10 mouse cellular contexts compared by ENCODE assay signal in the genomic region with DNA sequence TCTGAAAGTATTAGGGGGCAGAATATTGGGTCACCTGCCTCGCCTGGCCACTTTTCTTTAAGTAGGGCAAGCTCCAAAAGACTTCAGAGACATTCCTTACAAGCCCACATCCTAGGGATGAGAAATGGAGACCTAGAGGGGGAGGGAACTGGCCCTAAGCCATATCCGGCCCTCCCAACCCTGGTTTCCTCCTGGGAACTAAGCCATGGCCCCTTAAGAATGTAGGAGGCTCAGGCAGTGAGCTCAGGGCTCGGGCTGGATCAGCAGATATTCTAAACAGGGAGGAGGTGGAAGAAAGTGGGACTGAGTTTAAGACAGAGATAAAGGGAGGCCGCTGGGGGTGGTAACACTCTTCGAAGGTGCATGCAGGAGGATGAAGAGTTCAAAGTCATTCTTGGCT. TPM values are rescaled to one million over a fixed set of nuclear protein-coding genes. Genes with fewer than 3 reads are reported as not detected.
DNase-seq lines count a peak whose midpoint lies in the region; ATAC-seq and TF ChIP-seq lines count a peak whose summit lies in the region.
"Had no signal": no experiment of that assay in that cellular context is flagged by ENCODE, and none has a peak within 500 bp of the region (broad histone marks: within the 10 kb centered on the region; RNA-seq: fewer than 3 reads in every experiment).

No protein-coding gene starts in this region.

- no peaks in the 10 kb centered on the region for H3K36me3 ChIP-seq in liver, adult 2 months (ENCODE audit: control insufficient read depth, insufficient read depth, low read length)
- no peaks in the 10 kb centered on the region for H3K36me3 ChIP-seq in liver, embryonic 11.5 days (ENCODE audit: control insufficient read depth, insufficient read depth, low read length)
- no peaks in the 10 kb centered on the region for H3K36me3 ChIP-seq in heart, embryonic 12.5 days
- no peaks in the 10 kb centered on the region for H3K36me3 ChIP-seq in stomach, embryonic 16.5 days (ENCODE audit: control insufficient read depth, insufficient read depth, low read length)
- H3K36me3 ChIP-seq: midbrain, embryonic 12.5 days had no signal

- no peak for TF ChIP-seq CTCF in liver, adult 2 months (IDR thresholded peaks at IDR 0.05; ENCODE audit: low read depth, low read length)

- TF ChIP-seq POLR2A in liver, adult 2 months (IDR thresholded peaks at IDR 0.05; ENCODE audit: extremely low read depth, insufficient read depth, low read length) = no peak

- no peak overlapping the region for H3K4me3 ChIP-seq in liver, adult 2 months (ENCODE audit: insufficient read depth, low read depth, low read length)
- no peak overlapping the region for H3K4me3 ChIP-seq in liver, embryonic 11.5 days (ENCODE audit: low read depth, low read length)
- no peak overlapping the region for H3K4me3 ChIP-seq in heart, embryonic 12.5 days
- H3K4me3 ChIP-seq in stomach, embryonic 16.5 days (replicated peaks; ENCODE audit: low read length) = no peak overlapping the region
- H3K4me3 ChIP-seq: midbrain, embryonic 12.5 days had no signal

- H3K27ac ChIP-seq in liver, adult 2 months (replicated peaks; ENCODE audit: insufficient read depth, low read depth, low read length) = no peak overlapping the region; the same call in 1 of the 2 replicates
- no peak overlapping the region for H3K27ac ChIP-seq in liver, embryonic 11.5 days (ENCODE audit: low read depth, low read length)
- 0 out of 2 replicates have a peak overlapping the region, but pooled peaks have one; percentile 3 for H3K27ac ChIP-seq in heart, embryonic 12.5 days (ENCODE audit: poor library complexity, severe bottlenecking)
- H3K27ac ChIP-seq in stomach, embryonic 16.5 days (ENCODE audit: low read length) = no peak overlapping the region
- H3K27ac ChIP-seq: midbrain, embryonic 12.5 days had no signal

- no peaks in the 10 kb centered on the region for H3K27me3 ChIP-seq in liver, adult 2 months (ENCODE audit: control insufficient read depth, insufficient read depth, low read length)
- no peaks in the 10 kb centered on the region for H3K27me3 ChIP-seq in liver, embryonic 11.5 days (replicated peaks; ENCODE audit: control insufficient read depth, insufficient read depth, low read length)
- no peaks in the 10 kb centered on the region for H3K27me3 ChIP-seq in heart, embryonic 12.5 days (replicated peaks)
- H3K27me3 ChIP-seq in stomach, embryonic 16.5 days (ENCODE audit: control insufficient read depth, insufficient read depth, low read length) = no peaks in the 10 kb centered on the region
- H3K27me3 ChIP-seq: midbrain, embryonic 12.5 days had no signal

- no peak overlapping the region for H3K9ac ChIP-seq in liver, adult 2 months (ENCODE audit: low read depth, low read length)
- no peak overlapping the region for H3K9ac ChIP-seq in liver, embryonic 11.5 days (ENCODE audit: low read depth, low read length)
- H3K9ac ChIP-seq in heart, embryonic 12.5 days = no peak overlapping the region
- H3K9ac ChIP-seq in stomach, embryonic 16.5 days (ENCODE audit: low read length) = no peak overlapping the region
- H3K9ac ChIP-seq: midbrain, embryonic 12.5 days had no signal

- no peaks in the 10 kb centered on the region for H3K4me1 ChIP-seq in liver, adult 2 months (ENCODE audit: control insufficient read depth, insufficient read depth, low read length)
- H3K4me1 ChIP-seq in liver, embryonic 11.5 days (replicated peaks; ENCODE audit: control insufficient read depth, insufficient read depth, low read length) = no peaks in the 10 kb centered on the region
- H3K4me1 ChIP-seq in heart, embryonic 12.5 days (replicated peaks) = peaks cover 8% of the 10 kb centered on the region
- H3K4me1 ChIP-seq in stomach, embryonic 16.5 days (ENCODE audit: control insufficient read depth, insufficient read depth, low read length) = 0 out of 2 replicates have a peak, but pooled peaks cover 4% of the 10 kb centered on the region
- H3K4me1 ChIP-seq: midbrain, embryonic 12.5 days had no signal

- peak; percentile 18 for DNase-seq in liver, adult 2 months (ENCODE audit: extremely low read depth, low read depth, low spot score)
- DNase-seq in liver, embryonic 11.5 days (ENCODE audit: low spot score) = no peak
- DNase-seq in kidney, postnatal 10 days = peak; percentile 89
- no peak for DNase-seq in cerebellum, postnatal 4 days (ENCODE audit: low spot score in 2 of 2)
- DNase-seq in spleen, adult 12 weeks (ENCODE audit: low spot score) = no peak
- no peak for DNase-seq in right cerebral cortex, adult 18-20 months
- DNase-seq: layer of hippocampus, adult 9-11 months had no signal

- no peak; the same call in 1 of the 2 replicates for ATAC-seq in liver, embryonic 11.5 days (replicated peaks; ENCODE audit: low FRiP score)
- ATAC-seq in heart, embryonic 12.5 days (ENCODE audit: insufficient number of reproducible peaks, low FRiP score) = peak; percentile 69; the same call in 1 of the 2 replicates
- ATAC-seq in stomach, embryonic 16.5 days (ENCODE audit: insufficient read depth, low FRiP score) = peak; percentile 75; the same call in 1 of the 2 replicates

- H3K9me3 ChIP-seq in liver, embryonic 11.5 days (ENCODE audit: control insufficient read depth, low read length) = no peaks in the 10 kb centered on the region
- no peaks in the 10 kb centered on the region for H3K9me3 ChIP-seq in heart, embryonic 12.5 days (replicated peaks)
- H3K9me3 ChIP-seq in stomach, embryonic 16.5 days (replicated peaks; ENCODE audit: control insufficient read depth, low read length) = no peaks in the 10 kb centered on the region
- H3K9me3 ChIP-seq: midbrain, embryonic 12.5 days had no signal

- WGBS in liver, adult 2 months = 61% methylated on average over 5 of the region's 5 CpGs
- 40% methylated on average over 5 of the region's 5 CpGs for WGBS in liver, embryonic 11.5 days
- WGBS in heart, embryonic 12.5 days = 35% methylated on average over 5 of the region's 5 CpGs
- 36% methylated on average over 5 of the region's 5 CpGs for WGBS in stomach, embryonic 16.5 days

- H3K4me2 ChIP-seq in liver, embryonic 11.5 days = no peak overlapping the region
- H3K4me2 ChIP-seq in heart, embryonic 12.5 days = no peak overlapping the region
- H3K4me2 ChIP-seq in stomach, embryonic 16.5 days (ENCODE audit: low read depth, low read length) = no peak overlapping the region
- H3K4me2 ChIP-seq: midbrain, embryonic 12.5 days had no signal

- no peaks in the 10 kb centered on the region for H3K79me2 ChIP-seq in liver, adult 2 months (ENCODE audit: control insufficient read depth, insufficient read depth, low read length)

RNA-seq across cellular contexts. Expression of gene Mtss1l, which starts 39.9 kb away (rescaled TPM):
- 0.55 and 0.94 TPM in 2 replicates for total RNA-seq in liver, adult 2 months (2014; rRNA removed)
- 2.5 and 3.7 TPM in 2 replicates for polyA plus RNA-seq in liver, adult 2 months (2012; rRNA removed)
- polyA plus RNA-seq in liver, embryonic 11.5 days (2014; fragmentation: Nextera tagmentation; extraction: Ambion mirVana) = 4.9 and 5.9 TPM in 2 replicates
- 12.9 and 14.3 TPM in 2 replicates for polyA plus RNA-seq in heart, embryonic 12.5 days (2016; fragmentation: Nextera tagmentation; extraction: Ambion mirVana)
- 7.0 and 8.2 TPM in 2 replicates for polyA plus RNA-seq in stomach, embryonic 16.5 days (2015; fragmentation: Nextera tagmentation; extraction: Ambion mirVana)

RNA-seq across cellular contexts. Expression of gene Il34, which starts 44.5 kb away (rescaled TPM):
- total RNA-seq in liver, adult 2 months (2014; rRNA removed) = 2.4 and 4.8 TPM in 2 replicates
- polyA plus RNA-seq in liver, adult 2 months (2012; rRNA removed) = 5.6 and 7.3 TPM in 2 replicates
- polyA plus RNA-seq in liver, embryonic 11.5 days (2014; fragmentation: Nextera tagmentation; extraction: Ambion mirVana) = 0.18 and 0.36 TPM in 2 replicates
- polyA plus RNA-seq in heart, embryonic 12.5 days (2016; fragmentation: Nextera tagmentation; extraction: Ambion mirVana) = 0.13 and 0.32 TPM in 2 replicates
- 2.9 and 5.0 TPM in 2 replicates for polyA plus RNA-seq in stomach, embryonic 16.5 days (2015; fragmentation: Nextera tagmentation; extraction: Ambion mirVana)

Comparison
In these comparisons a context has a peak if more than half of its experiments do, and no peak if none do; other contexts are left out.
1. DNase-seq: peak in liver, adult 2 months (single experiment) and kidney, postnatal 10 days (single experiment); none in liver, embryonic 11.5 days (single experiment), cerebellum, postnatal 4 days (0 of 2), spleen, adult 12 weeks (single experiment) and right cerebral cortex, adult 18-20 months (single experiment).